Mouse (Mus musculus) WW6 (cell line): Measurements from ENCODE around the gene Rasal1.

ENCODE experiments used
- DNase-seq: peaks from one replicate; pipeline ENCODE4 v3.0.0-alpha.2; 2013; ENCODE audit warnings: low read depth, low spot score

The Rasal1 gene

DNA sequence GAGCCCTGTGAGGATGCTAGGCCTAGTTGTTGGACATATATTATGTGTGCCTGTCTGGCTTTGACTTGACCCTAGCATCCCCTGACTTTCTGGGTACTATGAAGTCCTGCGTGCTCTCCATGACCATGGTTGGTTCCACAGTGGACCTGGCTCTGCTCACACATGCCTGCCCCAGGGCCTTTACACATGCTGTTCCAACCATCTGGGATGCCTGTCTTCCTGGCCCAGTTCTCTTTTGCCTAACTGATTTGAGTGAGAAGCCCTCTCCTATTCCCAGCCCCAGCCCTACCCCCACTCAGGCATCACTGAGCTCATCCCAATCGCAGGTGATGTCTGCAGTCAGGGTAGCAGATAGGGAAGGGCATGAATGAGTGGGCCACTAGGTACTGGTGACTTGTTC is 5.3 kb downstream of the Rasal1 start:
- DNase-seq = no peak

DNA sequence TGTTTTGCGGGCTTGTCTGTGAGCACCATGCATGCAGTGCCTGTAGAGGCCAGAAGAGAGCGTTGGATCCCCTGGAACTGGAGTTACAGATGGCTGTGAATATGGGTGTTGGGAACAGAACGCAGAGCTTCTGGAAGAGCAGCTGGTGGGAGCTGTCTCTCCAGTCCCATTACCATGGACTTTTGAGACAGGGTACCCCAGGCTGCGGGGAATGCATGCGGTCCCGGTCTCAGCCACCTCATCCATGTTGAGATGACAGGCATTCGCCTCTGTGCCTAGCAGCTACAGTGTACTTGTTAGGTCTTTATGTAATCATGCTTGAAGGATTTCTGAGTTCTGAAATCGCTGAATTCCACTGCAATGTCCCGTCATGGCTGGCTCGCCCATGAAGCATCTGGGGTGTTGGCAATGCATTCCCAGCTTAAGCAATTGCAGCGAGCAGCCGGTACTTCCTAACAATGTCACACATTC is 7.7 kb downstream of the Rasal1 start:
- DNase-seq = no peak

DNA sequence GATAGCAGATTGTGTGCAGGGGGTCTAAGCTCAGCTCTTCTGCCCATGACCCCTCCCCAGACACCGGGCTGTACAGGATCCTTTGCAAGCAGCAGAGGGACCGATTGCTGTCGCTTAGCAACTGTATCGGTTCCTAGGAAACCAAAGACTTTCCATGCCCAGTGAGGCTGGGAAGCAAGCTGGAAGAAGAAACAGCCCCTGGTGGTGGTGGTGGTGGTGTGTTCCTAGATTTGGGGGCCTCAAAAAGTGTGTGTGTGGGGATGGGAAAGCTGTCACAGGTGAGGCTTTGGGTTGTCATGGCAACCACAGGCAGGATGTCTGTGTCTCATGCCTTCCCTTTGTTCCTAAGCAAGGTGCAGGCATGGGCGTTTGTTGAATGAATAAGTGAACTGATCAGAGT is 12.2 kb downstream of the Rasal1 start:
- no peak for DNase-seq

DNA sequence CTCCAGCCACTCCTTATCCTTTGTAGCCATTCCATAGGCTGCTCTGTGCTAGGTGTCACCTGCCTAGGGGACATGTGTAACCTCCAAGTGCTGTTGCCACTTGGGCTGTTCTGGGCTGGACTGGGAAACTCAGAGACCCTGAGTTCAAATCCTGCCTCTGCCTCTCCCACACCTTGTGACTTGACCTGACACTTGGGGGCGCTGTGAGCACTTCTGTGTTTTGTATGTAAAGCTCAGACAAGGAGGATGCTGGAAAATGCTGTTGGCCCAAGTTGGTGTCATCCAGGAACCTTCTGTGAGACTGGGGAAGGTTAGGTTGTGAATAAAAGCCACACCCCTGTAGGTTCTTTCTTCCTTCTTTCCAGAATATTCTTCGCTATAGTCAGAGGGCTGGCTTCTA is 16.3 kb downstream of the Rasal1 start:
- DNase-seq = no peak

DNA sequence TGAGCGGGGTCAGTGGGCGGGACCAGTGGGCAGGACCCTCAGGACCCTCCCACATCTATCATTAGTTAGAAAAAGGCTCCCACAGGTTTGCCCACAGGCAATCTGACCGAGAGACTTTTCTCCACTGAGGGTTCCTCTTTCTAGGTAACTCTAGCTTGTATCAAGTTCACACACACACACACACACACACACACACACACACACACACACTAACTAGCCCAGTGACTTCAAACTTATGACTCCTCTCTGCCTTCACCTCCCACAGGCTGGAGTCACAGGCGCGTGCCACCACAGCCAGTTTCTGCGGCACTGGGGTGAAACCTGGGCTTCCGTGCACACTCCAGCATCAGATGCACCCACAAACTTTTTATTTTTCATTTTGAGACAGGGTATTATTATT is 20.1 kb downstream of the Rasal1 start:
- no peak for DNase-seq

- no peak for DNase-seq
Measured at GRCm38 (mm10) chr5:120670132-120670531, 21.5 kb downstream of the Rasal1 start.

GRCm38 (mm10) chr5:120671865-120672264 is 23.3 kb downstream of the Rasal1 start:
- no peak for DNase-seq

GRCm38 (mm10) chr5:120673626-120674025 is 25.0 kb downstream of the Rasal1 start:
- DNase-seq = no peak

DNA sequence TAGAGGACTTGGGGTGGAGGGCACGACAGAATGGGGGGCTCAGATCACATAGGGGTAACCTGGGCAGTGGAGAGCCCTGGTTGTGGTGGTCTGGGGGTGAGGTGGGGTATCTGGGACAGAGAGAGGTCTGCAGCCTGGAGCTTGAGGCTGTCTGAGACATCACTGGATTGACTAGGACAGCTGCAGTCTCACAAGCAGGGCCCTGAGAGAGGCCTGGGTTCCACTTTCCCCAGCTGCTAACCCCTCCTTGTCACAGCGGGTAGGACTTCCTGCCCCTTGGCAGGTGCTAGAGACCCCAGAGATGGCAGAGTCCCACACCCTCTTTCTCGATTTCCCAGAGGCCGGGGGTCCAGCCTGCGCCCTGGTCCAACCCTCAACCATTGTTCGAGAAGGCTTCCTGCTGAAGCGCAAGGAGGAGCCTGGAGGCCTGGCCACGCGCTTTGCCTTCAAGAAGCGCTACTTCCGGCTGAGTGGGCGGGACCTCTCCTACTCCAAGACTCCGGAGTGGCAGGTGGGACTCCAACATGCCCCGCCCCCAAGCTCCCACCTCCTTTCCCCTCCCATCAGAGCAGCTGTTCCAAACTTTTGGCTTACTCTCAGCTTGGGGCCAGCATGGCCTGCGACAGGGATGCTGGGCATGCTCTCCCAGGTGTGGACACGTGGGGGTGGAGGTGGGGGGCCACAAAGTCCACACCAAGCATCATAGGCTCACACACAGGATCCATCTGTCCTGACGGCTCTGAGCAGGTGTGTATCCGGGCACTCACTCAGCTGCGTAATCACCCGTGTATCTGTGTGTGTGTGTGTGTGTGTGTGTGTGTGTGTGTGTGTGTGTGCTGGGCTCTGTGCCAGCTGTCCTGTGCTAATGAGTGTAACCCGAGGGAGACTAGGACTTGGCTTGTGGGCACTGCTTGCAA is 25.9 kb downstream of the Rasal1 start:
- DNase-seq = no peak

- DNase-seq = peak; percentile 80
Measured at GRCm38 (mm10) chr5:120677516-120677915, 28.9 kb downstream of the Rasal1 start.

GRCm38 (mm10) chr5:120679676-120680555 is 31.3 kb downstream of the Rasal1 start:
- DNase-seq = peak; percentile 83

DNA sequence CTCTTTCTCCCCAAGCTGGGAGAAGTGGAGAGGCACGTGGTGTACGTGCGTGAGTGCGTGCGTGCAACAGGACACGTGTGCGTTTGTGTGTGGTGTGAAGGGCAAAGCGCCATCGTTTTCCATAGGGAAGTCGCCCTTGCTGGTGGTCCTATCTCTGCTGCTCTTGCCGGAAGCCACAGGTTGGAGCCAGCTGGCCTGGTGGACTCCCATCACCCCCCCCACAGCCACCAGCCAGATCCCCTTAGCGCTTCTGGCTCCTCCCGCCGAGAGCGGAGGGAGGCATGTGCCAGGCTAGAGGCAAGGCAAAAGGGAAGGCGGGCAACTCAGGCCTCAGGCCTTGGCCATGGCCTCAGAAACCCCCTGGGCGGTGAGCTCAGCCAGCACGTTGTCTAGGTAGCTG is 32.3 kb downstream of the Rasal1 start:
- no peak for DNase-seq

- no peak for DNase-seq
Measured at GRCm38 (mm10) chr5:120682982-120683771, 34.6 kb downstream of the Rasal1 start.

DNA sequence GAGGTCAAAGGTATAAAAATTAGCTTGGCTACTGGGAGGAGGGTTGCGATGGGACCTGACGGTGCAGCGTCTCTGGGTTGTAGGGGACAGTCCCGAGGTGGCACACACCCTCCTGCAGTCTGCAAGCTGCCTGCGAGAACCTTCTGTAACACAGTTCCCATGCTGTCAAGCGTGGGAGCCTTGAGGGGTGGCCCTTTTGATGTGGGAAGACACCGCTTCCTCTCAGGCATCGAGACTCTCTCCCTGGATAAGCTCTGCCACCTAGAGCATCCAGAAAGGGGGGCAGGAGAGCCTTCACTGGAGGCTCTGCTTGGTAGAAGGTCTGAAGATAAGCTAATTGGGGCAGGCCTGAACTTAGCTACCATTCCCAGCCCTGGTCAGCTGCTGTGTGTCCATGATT is 37.1 kb downstream of the Rasal1 start:
- DNase-seq = no peak

GRCm38 (mm10) chr5:120686749-120687483 is 38.3 kb downstream of the Rasal1 start:
- no peak for DNase-seq

DNA sequence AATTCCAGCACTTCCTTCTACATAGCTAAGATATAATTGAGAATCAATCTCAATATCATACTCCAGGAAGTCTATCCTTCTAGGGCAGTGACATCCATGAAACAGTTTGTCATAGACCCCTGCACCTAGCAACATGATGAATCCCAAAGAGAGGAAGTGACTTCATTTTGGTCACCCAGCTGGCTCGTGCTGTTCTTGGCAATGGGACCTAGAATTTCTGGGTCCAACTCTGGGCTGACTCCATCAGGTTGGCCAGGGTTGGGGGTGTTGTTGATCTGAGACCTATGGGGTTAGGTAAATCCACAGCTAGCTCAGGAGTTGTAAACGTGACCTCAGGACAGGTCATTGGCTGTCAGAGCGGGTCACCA is 38.9 kb downstream of the Rasal1 start:
- no peak for DNase-seq

GRCm38 (mm10) chr5:120687897-120688296 is 39.3 kb downstream of the Rasal1 start:
- DNase-seq = no peak

DNA sequence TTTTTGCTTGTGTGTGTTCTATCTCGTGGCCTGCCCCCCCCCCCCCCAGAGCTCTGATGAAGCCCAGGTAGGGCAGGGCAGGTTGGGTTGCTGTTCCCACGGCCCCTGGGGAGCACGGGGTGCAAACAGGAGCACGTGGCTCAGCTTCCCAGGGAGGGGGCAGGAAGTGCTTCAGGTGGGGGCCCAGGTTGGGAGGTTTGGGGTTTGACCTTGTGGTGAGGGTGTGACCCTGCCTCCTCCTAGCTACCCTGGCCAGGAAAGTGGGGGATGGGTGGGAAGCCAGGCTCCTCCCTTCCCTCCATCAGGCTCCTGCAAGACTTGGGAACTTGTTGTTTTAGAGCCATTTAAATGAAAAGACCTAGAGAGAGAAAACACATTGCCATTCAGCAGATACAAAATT is 39.8 kb downstream of the Rasal1 start:
- no peak for DNase-seq

GRCm38 (mm10) chr5:120690417-120690816 is 41.8 kb downstream of the Rasal1 start:
- DNase-seq = no peak

DNA sequence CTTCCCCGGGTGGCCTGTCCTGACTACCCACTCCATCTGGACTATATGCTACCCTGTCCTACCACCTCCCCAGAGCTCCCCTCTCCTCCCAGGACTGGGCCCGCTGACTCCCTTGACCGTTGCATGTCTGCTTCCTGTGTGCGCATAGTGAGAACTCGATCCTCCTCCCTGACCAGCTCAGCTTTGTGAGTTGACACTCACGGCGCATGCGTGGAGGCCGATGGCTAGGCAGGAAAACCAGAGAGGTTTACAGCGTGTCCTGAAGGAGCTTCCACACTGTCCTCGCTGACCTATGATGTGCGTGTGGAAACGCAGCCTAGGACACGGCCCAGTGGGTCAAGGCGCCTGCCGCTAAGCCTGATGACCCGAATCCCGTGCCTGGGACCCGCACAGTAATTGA is 43.4 kb downstream of the Rasal1 start:
- no peak for DNase-seq
